Mouse (Mus musculus) olfactory bulb, adult 2 months (tissue): ENCODE measurements around the gene Elovl5.

Source experiments
- CTCF ChIP-seq: fragments of 200-500 bp; IDR thresholded peaks from 2 replicates; pipeline ENCODE4 v1.5.1; 2012; ENCODE audit warnings: low read depth, mild to moderate bottlenecking, low read length, moderate library complexity; ENCODE audit not compliant: insufficient read depth
- POLR2A ChIP-seq: fragments of 200-500 bp; IDR thresholded peaks from 2 replicates; pipeline ENCODE4 v1.6.1; 2012; ENCODE audit warnings: mild to moderate bottlenecking, low read depth, low read length, moderate library complexity; ENCODE audit not compliant: insufficient read depth

GRCm38 (mm10) chr9:78005481-78005880 is 88.3 kb downstream of the Elovl5 start:
- TF ChIP-seq CTCF (no peak), POLR2A (no peak)
